Mouse (Mus musculus): ENCODE data around the gene Alyref2. TPM values are rescaled to one million over a fixed set of nuclear protein-coding genes. Genes with fewer than 3 reads are reported as not detected.

Alyref2 gene
- polyA plus RNA-seq (2014; fragmentation: Nextera tagmentation; extraction: Ambion mirVana), result 28.2 and 33.5 TPM in 2 replicates

- Histone ChIP-seq H3K4me1 (ENCODE audit: control insufficient read depth, insufficient read depth, low read length) (peaks cover 4% of the 10 kb centered on the region; the same call in 1 of the 2 replicates), H3K4me3 (replicated peaks; ENCODE audit: low read depth, low read length) (peak within 1 kb of the TSS; percentile 63), H3K4me2 (ENCODE audit: low read length) (peak within 1 kb of the TSS; percentile 75), H3K9ac (replicated peaks; ENCODE audit: low read length) (peak within 1 kb of the TSS; percentile 80), H3K27me3 (ENCODE audit: control insufficient read depth, insufficient read depth, low read length) (no peaks in the 10 kb centered on the region), H3K27ac (replicated peaks; ENCODE audit: low read depth, low read length) (peak within 1 kb of the TSS; percentile 96), H3K36me3 (ENCODE audit: control insufficient read depth, insufficient read depth, low read length) (no peaks in the 10 kb centered on the region), H3K9me3 (ENCODE audit: control insufficient read depth, low read length) (no peaks in the 10 kb centered on the region)
- ATAC-seq (ENCODE audit: low FRiP score, low TSS enrichment) (peak; percentile 90), DNase-seq (peak; percentile 97)
- WGBS, result under 1% methylated on average over 19 of the region's 19 CpGs
Measured at GRCm38 (mm10) chr1:171503250-171503591, at the start of gene Alyref2. Alyref2 (plus strand) TSS chr1:171503478.

- no peak overlapping the region for H3K9ac ChIP-seq (replicated peaks; ENCODE audit: low read length)
- no peaks in the 10 kb centered on the region for H3K27me3 ChIP-seq (ENCODE audit: control insufficient read depth, insufficient read depth, low read length)
- H3K4me1 ChIP-seq (ENCODE audit: control insufficient read depth, insufficient read depth, low read length), result peaks cover 4% of the 10 kb centered on the region; the same call in 1 of the 2 replicates
- H3K36me3 ChIP-seq (ENCODE audit: control insufficient read depth, insufficient read depth, low read length), result no peaks in the 10 kb centered on the region
- ATAC-seq (ENCODE audit: low FRiP score, low TSS enrichment) (no peak), DNase-seq (no peak)
- no peaks in the 10 kb centered on the region for H3K9me3 ChIP-seq (ENCODE audit: control insufficient read depth, low read length)
- no peak overlapping the region for H3K4me2 ChIP-seq (ENCODE audit: low read length)
- WGBS, result 82% methylated on average over 6 of the region's 6 CpGs
- no peak overlapping the region for H3K27ac ChIP-seq (replicated peaks; ENCODE audit: low read depth, low read length)
- no peak overlapping the region for H3K4me3 ChIP-seq (replicated peaks; ENCODE audit: low read depth, low read length)
Measured at GRCm38 (mm10) chr1:171454926-171455325, 48.4 kb upstream of the Alyref2 start.

GRCm38 (mm10) chr1:171457568-171457967, 45.7 kb upstream of the Alyref2 start:
- H3K27me3 ChIP-seq (ENCODE audit: control insufficient read depth, insufficient read depth, low read length), result no peaks in the 10 kb centered on the region
- no peak overlapping the region for H3K4me3 ChIP-seq (replicated peaks; ENCODE audit: low read depth, low read length)
- no peaks in the 10 kb centered on the region for H3K36me3 ChIP-seq (ENCODE audit: control insufficient read depth, insufficient read depth, low read length)
- ATAC-seq (ENCODE audit: low FRiP score, low TSS enrichment) (no peak), DNase-seq (no peak)
- no peak overlapping the region for H3K27ac ChIP-seq (replicated peaks; ENCODE audit: low read depth, low read length)
- peaks cover 9% of the 10 kb centered on the region; the same call in 1 of the 2 replicates for H3K4me1 ChIP-seq (ENCODE audit: control insufficient read depth, insufficient read depth, low read length)
- H3K9me3 ChIP-seq (ENCODE audit: control insufficient read depth, low read length), result no peaks in the 10 kb centered on the region
- H3K4me2 ChIP-seq (ENCODE audit: low read length), result no peak overlapping the region
- no peak overlapping the region for H3K9ac ChIP-seq (replicated peaks; ENCODE audit: low read length)
- 98% methylated on average over 1 of the region's 1 CpGs for WGBS

GRCm38 (mm10) chr1:171459791-171460190, 43.5 kb upstream of the Alyref2 start:
- Histone ChIP-seq H3K36me3 (ENCODE audit: control insufficient read depth, insufficient read depth, low read length) (no peaks in the 10 kb centered on the region), H3K27ac (replicated peaks; ENCODE audit: low read depth, low read length) (no peak overlapping the region), H3K4me3 (replicated peaks; ENCODE audit: low read depth, low read length) (no peak overlapping the region), H3K9ac (replicated peaks; ENCODE audit: low read length) (no peak overlapping the region), H3K27me3 (ENCODE audit: control insufficient read depth, insufficient read depth, low read length) (no peaks in the 10 kb centered on the region), H3K4me1 (ENCODE audit: control insufficient read depth, insufficient read depth, low read length) (peaks cover 9% of the 10 kb centered on the region; the same call in 1 of the 2 replicates), H3K9me3 (ENCODE audit: control insufficient read depth, low read length) (no peaks in the 10 kb centered on the region), H3K4me2 (ENCODE audit: low read length) (peak overlapping the region; percentile 15)
- 43% methylated on average over 5 of the region's 5 CpGs for WGBS
- ATAC-seq (ENCODE audit: low FRiP score, low TSS enrichment) (no peak), DNase-seq (peak; percentile 72)

- no peaks in the 10 kb centered on the region for H3K9me3 ChIP-seq (ENCODE audit: control insufficient read depth, low read length)
- no peak for DNase-seq
- no peak overlapping the region for H3K4me2 ChIP-seq (ENCODE audit: low read length)
- ATAC-seq (ENCODE audit: low FRiP score, low TSS enrichment), result peak; percentile 51
- no peak overlapping the region for H3K27ac ChIP-seq (replicated peaks; ENCODE audit: low read depth, low read length)
- H3K9ac ChIP-seq (replicated peaks; ENCODE audit: low read length), result no peak overlapping the region
- no peaks in the 10 kb centered on the region for H3K27me3 ChIP-seq (ENCODE audit: control insufficient read depth, insufficient read depth, low read length)
- H3K36me3 ChIP-seq (ENCODE audit: control insufficient read depth, insufficient read depth, low read length), result no peaks in the 10 kb centered on the region
- 93% methylated on average over 22 of the region's 22 CpGs for WGBS
- no peak overlapping the region for H3K4me3 ChIP-seq (replicated peaks; ENCODE audit: low read depth, low read length)
- H3K4me1 ChIP-seq (ENCODE audit: control insufficient read depth, insufficient read depth, low read length), result peaks cover 9% of the 10 kb centered on the region; the same call in 1 of the 2 replicates
Measured at GRCm38 (mm10) chr1:171460551-171461503, 42.5 kb upstream of the Alyref2 start.

- H3K36me3 ChIP-seq (ENCODE audit: control insufficient read depth, insufficient read depth, low read length), result no peaks in the 10 kb centered on the region
- DNase-seq, result no peak
- no peak overlapping the region for H3K9ac ChIP-seq (replicated peaks; ENCODE audit: low read length)
- no peak overlapping the region for H3K4me2 ChIP-seq (ENCODE audit: low read length)
- WGBS, result 91% methylated on average over 3 of the region's 3 CpGs
- no peaks in the 10 kb centered on the region for H3K9me3 ChIP-seq (ENCODE audit: control insufficient read depth, low read length)
- peaks cover 9% of the 10 kb centered on the region; the same call in 1 of the 2 replicates for H3K4me1 ChIP-seq (ENCODE audit: control insufficient read depth, insufficient read depth, low read length)
- no peak for ATAC-seq (ENCODE audit: low FRiP score, low TSS enrichment)
- no peak overlapping the region for H3K27ac ChIP-seq (replicated peaks; ENCODE audit: low read depth, low read length)
- no peaks in the 10 kb centered on the region for H3K27me3 ChIP-seq (ENCODE audit: control insufficient read depth, insufficient read depth, low read length)
- no peak overlapping the region for H3K4me3 ChIP-seq (replicated peaks; ENCODE audit: low read depth, low read length)
Measured at GRCm38 (mm10) chr1:171463133-171463532, 40.1 kb upstream of the Alyref2 start.

- H3K4me2 ChIP-seq (ENCODE audit: low read length), result no peak overlapping the region
- no peak overlapping the region for H3K4me3 ChIP-seq (replicated peaks; ENCODE audit: low read depth, low read length)
- no peaks in the 10 kb centered on the region for H3K4me1 ChIP-seq (ENCODE audit: control insufficient read depth, insufficient read depth, low read length)
- H3K9me3 ChIP-seq (ENCODE audit: control insufficient read depth, low read length), result no peaks in the 10 kb centered on the region
- DNase-seq (no peak), ATAC-seq (ENCODE audit: low FRiP score, low TSS enrichment) (no peak)
- 89% methylated on average over 5 of the region's 5 CpGs for WGBS
- no peak overlapping the region for H3K9ac ChIP-seq (replicated peaks; ENCODE audit: low read length)
- H3K27me3 ChIP-seq (ENCODE audit: control insufficient read depth, insufficient read depth, low read length), result no peaks in the 10 kb centered on the region
- H3K27ac ChIP-seq (replicated peaks; ENCODE audit: low read depth, low read length), result no peak overlapping the region
- no peaks in the 10 kb centered on the region for H3K36me3 ChIP-seq (ENCODE audit: control insufficient read depth, insufficient read depth, low read length)
Measured at GRCm38 (mm10) chr1:171465749-171466412, 37.4 kb upstream of the Alyref2 start.

GRCm38 (mm10) chr1:171466565-171466964, 36.7 kb upstream of the Alyref2 start:
- DNase-seq (no peak), ATAC-seq (ENCODE audit: low FRiP score, low TSS enrichment) (no peak)
- no peaks in the 10 kb centered on the region for H3K36me3 ChIP-seq (ENCODE audit: control insufficient read depth, insufficient read depth, low read length)
- no peak overlapping the region for H3K4me3 ChIP-seq (replicated peaks; ENCODE audit: low read depth, low read length)
- H3K4me2 ChIP-seq (ENCODE audit: low read length), result no peak overlapping the region
- H3K9me3 ChIP-seq (ENCODE audit: control insufficient read depth, low read length), result no peaks in the 10 kb centered on the region
- WGBS, result 89% methylated on average over 4 of the region's 4 CpGs
- no peak overlapping the region for H3K27ac ChIP-seq (replicated peaks; ENCODE audit: low read depth, low read length)
- no peaks in the 10 kb centered on the region for H3K27me3 ChIP-seq (ENCODE audit: control insufficient read depth, insufficient read depth, low read length)
- H3K9ac ChIP-seq (replicated peaks; ENCODE audit: low read length), result no peak overlapping the region
- no peaks in the 10 kb centered on the region for H3K4me1 ChIP-seq (ENCODE audit: control insufficient read depth, insufficient read depth, low read length)

Measured in midbrain, embryonic 14.5 days (tissue).